Mouse (Mus musculus) stomach, adult 2 months (tissue): ENCODE measurements around the gene Ctnnal1. TPM values are rescaled to one million over a fixed set of nuclear protein-coding genes. Genes with fewer than 3 reads are reported as not detected.

Source experiments
- polyA plus RNA-seq: library from polyadenylated mRNA; depleted of rRNA; stranded (reverse); fragments of >200 nt; gene quantifications from 2 replicates; pipeline ENCODE4 v1.2.3, GENCODE M21; 2012; rRNA removed

The Ctnnal1 gene
- 1.3 and 1.7 TPM in 2 replicates for polyA plus RNA-seq

DNA sequence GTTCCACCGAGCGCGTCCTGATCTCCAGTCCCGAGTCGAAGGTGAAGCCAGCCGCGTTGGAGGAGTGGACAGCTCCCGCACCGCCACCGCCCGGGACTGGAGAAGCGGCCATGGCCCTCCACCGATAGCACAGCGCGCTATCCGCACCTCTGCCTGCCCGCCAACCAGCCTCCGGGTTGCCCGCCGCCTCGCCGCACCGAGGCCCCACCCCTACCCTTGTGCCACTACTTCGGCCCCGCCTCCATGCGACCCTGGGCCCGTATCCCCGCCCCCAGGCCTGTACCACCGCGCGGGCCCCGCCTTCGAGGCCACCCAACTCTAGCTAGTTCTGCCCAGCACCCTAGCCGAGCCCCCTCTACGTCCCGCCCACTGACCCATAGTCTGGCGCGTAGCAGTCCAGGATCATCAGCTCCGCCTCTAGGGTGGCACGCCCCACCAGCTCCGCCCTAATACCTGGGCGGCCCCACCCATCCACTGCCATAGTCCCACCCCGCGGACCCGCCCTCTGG is at the start of gene Ctnnal1:
Gene Ctnnal1 (minus strand): TSS at position 186 of the 509 bp plus-strand sequence.

GRCm38 (mm10) chr4:56801907-56802668 is 62.9 kb downstream of the Ctnnal1 start, which contains the start of the genes Elp1 and Fam206a:
TSS of gene Elp1 (minus strand) at chr4:56802331.
TSS of gene Fam206a (plus strand) at chr4:56802345.

Other genes starting within 250 kb of the Ctnnal1 start
- gene Gm26657, start 125.1 kb downstream of the Ctnnal1 start, polyA plus RNA-seq = not detected in 2 replicates
- not detected in 2 replicates for gene Actl7b, start 123.7 kb downstream of the Ctnnal1 start, polyA plus RNA-seq
- not detected in 2 replicates for gene Actl7a, start 121.8 kb downstream of the Ctnnal1 start, polyA plus RNA-seq
- 2.6 and 4.0 TPM in 2 replicates for gene Elp1, start 62.9 kb downstream of the Ctnnal1 start, polyA plus RNA-seq
- gene Fam206a, start 62.8 kb downstream of the Ctnnal1 start, polyA plus RNA-seq = 0.56 and 0.84 TPM in 2 replicates
- 2.6 TPM in 2 replicates for gene Tmem245, start 82.2 kb upstream of the Ctnnal1 start, polyA plus RNA-seq
- 0.04 TPM in 2 replicates for gene Frrs1l, start 125.2 kb upstream of the Ctnnal1 start, polyA plus RNA-seq